Mouse (Mus musculus) right cerebral cortex, adult 2 months (tissue): ENCODE measurements around the gene Cpsf4.
A peak's percentile ranks its signal among the peaks of the same experiment; 100 is the strongest.
"Not testable (repeated sequence)": the region's sequence is repeated elsewhere in the genome, so short reads cannot be mapped to it uniquely, and the experiment has no call there.

Experiments
- DNase-seq, 2 experiments: peaks; one replicate each; pipeline ENCODE4 v3.0.0; 2021 to 2022; ENCODE audit warnings: low spot score in 2 of 2

The Cpsf4 gene

DNA sequence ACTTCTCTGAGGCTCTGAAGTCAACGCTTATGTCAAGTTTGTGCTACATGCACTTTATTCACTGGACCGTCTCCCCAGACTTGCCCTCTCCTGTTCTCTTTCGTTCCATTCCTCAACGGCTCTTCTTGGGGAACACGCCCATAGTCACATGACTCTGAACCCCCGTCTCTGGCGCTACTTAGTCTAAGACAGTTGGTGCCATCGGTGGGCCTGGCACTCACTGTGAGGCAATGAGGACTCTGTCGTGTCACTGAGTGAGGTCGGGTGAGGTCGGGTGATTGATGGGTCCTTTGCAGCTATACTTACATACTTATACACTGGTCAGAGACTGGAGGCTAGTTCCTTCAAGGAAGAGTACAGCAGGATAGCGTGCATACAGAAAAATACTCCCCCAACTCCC lies 56.4 kb downstream of the Cpsf4 start:
- no peak for DNase-seq

DNA sequence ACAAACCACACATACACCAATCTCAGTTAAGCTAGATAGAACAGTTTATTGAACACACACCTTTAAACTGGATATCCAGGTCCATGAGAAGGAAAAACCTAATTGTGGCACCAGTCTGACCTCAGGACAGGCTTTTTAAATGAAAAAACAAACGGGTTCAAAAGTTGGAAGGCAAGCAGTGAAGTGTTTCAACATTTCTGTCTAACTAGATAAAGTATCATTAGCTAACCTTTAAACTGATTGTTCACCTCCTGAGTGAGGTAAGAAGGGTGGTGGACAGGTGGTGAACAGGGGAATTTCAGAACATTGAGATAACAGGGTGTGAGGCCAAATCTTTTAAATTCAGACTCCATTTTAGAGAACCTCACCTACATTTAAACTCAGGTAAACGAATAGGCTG lies 59.4 kb downstream of the Cpsf4 start:
- no peak for DNase-seq

DNA sequence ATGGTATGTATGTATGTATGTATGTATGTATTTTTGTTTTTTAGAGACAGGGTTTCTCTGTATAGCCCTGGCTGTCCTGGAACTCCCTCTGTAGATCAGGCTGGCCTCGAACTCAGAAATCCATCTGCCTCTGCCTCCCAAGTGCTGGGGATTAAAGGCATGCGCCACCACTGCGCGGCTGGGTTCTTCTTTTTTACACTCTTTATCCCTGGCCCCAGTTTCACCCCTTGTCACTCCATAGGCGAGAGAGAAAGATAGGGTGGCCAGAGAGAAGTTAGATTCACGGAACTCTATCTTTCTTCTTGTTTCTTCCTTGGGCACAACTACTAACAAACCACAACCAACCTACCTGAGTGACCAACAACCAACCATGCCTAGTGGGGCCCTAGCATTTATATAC lies 62.3 kb downstream of the Cpsf4 start:
- DNase-seq, result not testable (repeated sequence)

DNA sequence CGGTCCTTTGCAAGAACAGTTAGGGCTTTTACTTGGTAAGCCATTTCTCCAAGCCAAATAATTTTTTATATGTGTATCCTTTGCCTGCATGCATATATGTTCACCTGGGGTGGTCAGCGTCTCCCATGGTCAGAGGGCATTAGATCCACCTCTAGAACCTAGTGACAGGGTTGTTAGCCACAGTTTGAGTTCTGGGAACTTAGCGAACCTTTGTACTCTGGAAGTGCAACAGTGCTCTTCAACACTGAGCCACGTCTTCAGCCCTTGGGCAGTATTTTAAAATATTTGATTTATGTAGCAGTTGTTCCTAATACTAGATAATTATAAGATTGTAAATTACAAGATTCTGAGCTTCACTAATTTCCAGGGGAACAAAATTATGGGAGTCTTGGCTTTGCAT lies 63.6 kb downstream of the Cpsf4 start:
- no peak for DNase-seq

DNA sequence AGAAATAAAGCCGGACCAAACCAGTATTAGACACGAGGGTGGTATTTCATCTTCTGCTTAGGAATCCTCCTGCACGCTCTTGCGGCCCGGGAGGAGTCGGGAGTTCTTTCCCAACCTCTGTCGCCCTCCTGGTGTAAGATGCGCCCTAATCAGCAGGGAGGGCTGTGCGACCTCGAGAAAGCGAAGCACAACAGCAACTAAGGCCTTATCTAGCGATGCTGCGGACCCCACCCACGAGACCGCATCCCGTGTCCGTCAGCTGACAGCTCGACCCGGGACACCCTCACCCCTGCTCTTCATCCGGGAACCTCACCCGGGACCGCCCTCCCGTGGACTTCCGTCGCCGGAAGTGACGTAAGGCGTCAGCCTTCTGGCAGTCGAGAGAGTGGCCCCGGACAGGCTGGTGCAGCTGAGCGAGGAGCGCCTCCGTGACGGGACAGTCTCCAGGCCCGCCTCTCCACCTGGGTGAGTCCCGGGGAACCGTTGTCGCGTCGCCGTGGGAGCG lies 64.4 kb downstream of the Cpsf4 start, which contains the start of gene Zfp655:
Zfp655 (plus strand) TSS at position 349 of the 505 bp plus-strand sequence.
- DNase-seq, result peak; percentile 98
